Mouse (Mus musculus): ENCODE results near the gene Adipoq. TPM values are rescaled to one million over a fixed set of nuclear protein-coding genes. Genes with fewer than 3 reads are reported as not detected.
"Not testable (repeated sequence)": the region's sequence is repeated elsewhere in the genome, so short reads cannot be mapped to it uniquely, and the experiment has no call there.

Adipoq gene
- polyA plus RNA-seq, 1 experiment from 2014 or later, result not detected

- Histone ChIP-seq H3K36me3 (no peaks in the 10 kb centered on the region), H3K4me3 (no peak overlapping the region), H3K9ac (no peak overlapping the region), H3K27me3 (no peaks in the 10 kb centered on the region), H3K9me3 (no peaks in the 10 kb centered on the region), H3K4me2 (no peak overlapping the region), H3K27ac (replicated peaks) (no peak overlapping the region), H3K4me1 (replicated peaks) (no peaks in the 10 kb centered on the region)
- no peak for ATAC-seq (ENCODE audit: low FRiP score, low read depth)
- 95% methylated on average over 5 of the region's 5 CpGs for WGBS
Observed at GRCm38 (mm10) chr16:23173904-23174303, 27.6 kb downstream of the Adipoq start.

GRCm38 (mm10) chr16:23174855-23175254 lies 28.5 kb downstream of the Adipoq start:
- Histone ChIP-seq H3K9ac (no peak overlapping the region), H3K4me3 (no peak overlapping the region), H3K4me2 (no peak overlapping the region), H3K4me1 (replicated peaks) (no peaks in the 10 kb centered on the region), H3K9me3 (no peaks in the 10 kb centered on the region), H3K27me3 (no peaks in the 10 kb centered on the region), H3K27ac (replicated peaks) (no peak overlapping the region), H3K36me3 (no peaks in the 10 kb centered on the region)
- ATAC-seq (ENCODE audit: low FRiP score, low read depth), result no peak
- 96% methylated on average over 5 of the region's 5 CpGs for WGBS

- H3K27ac ChIP-seq (replicated peaks), result no peak overlapping the region
- no peak overlapping the region for H3K9ac ChIP-seq
- no peak overlapping the region for H3K4me2 ChIP-seq
- H3K27me3 ChIP-seq, result no peaks in the 10 kb centered on the region
- H3K9me3 ChIP-seq, result no peaks in the 10 kb centered on the region
- ATAC-seq (ENCODE audit: low FRiP score, low read depth), result no peak
- 71% methylated on average over 3 of the region's 3 CpGs for WGBS
- no peaks in the 10 kb centered on the region for H3K4me1 ChIP-seq (replicated peaks)
- no peak overlapping the region for H3K4me3 ChIP-seq
- H3K36me3 ChIP-seq, result no peaks in the 10 kb centered on the region
Observed at GRCm38 (mm10) chr16:23175956-23176355, 29.6 kb downstream of the Adipoq start.

- no peak for ATAC-seq (ENCODE audit: low FRiP score, low read depth)
- Histone ChIP-seq H3K36me3 (no peaks in the 10 kb centered on the region), H3K4me1 (replicated peaks) (no peaks in the 10 kb centered on the region), H3K27ac (replicated peaks) (no peak overlapping the region), H3K27me3 (no peaks in the 10 kb centered on the region), H3K9me3 (no peaks in the 10 kb centered on the region), H3K9ac (no peak overlapping the region), H3K4me2 (no peak overlapping the region), H3K4me3 (no peak overlapping the region)
- 92% methylated on average over 2 of the region's 2 CpGs for WGBS
Observed at GRCm38 (mm10) chr16:23177856-23178255, 31.5 kb downstream of the Adipoq start.

GRCm38 (mm10) chr16:23178796-23179195 lies 32.5 kb downstream of the Adipoq start:
- Histone ChIP-seq H3K36me3 (no peaks in the 10 kb centered on the region), H3K9me3 (no peaks in the 10 kb centered on the region), H3K4me3 (no peak overlapping the region), H3K4me2 (no peak overlapping the region), H3K27me3 (no peaks in the 10 kb centered on the region), H3K27ac (replicated peaks) (no peak overlapping the region), H3K4me1 (replicated peaks) (no peaks in the 10 kb centered on the region), H3K9ac (no peak overlapping the region)
- 95% methylated on average over 5 of the region's 5 CpGs for WGBS
- ATAC-seq (ENCODE audit: low FRiP score, low read depth), result no peak

GRCm38 (mm10) chr16:23179436-23179835 lies 33.1 kb downstream of the Adipoq start:
- H3K9ac ChIP-seq; H3K9me3 ChIP-seq; H3K36me3 ChIP-seq; H3K4me3 ChIP-seq; H3K4me1 ChIP-seq (replicated peaks); H3K4me2 ChIP-seq; ATAC-seq (ENCODE audit: low FRiP score, low read depth); H3K27me3 ChIP-seq; H3K27ac ChIP-seq (replicated peaks): not testable (repeated sequence)
- WGBS, result 92% methylated on average over 18 of the region's 18 CpGs

- ATAC-seq (ENCODE audit: low FRiP score, low read depth), result no peak
- H3K27ac ChIP-seq (replicated peaks), result no peak overlapping the region
- H3K4me3 ChIP-seq, result no peak overlapping the region
- no peak overlapping the region for H3K4me2 ChIP-seq
- H3K4me1 ChIP-seq (replicated peaks), result no peaks in the 10 kb centered on the region
- H3K9ac ChIP-seq, result no peak overlapping the region
- no peaks in the 10 kb centered on the region for H3K9me3 ChIP-seq
- no peaks in the 10 kb centered on the region for H3K27me3 ChIP-seq
- no peaks in the 10 kb centered on the region for H3K36me3 ChIP-seq
- WGBS, result 83% methylated on average over 4 of the region's 4 CpGs
Observed at GRCm38 (mm10) chr16:23181054-23181453, 34.7 kb downstream of the Adipoq start.

GRCm38 (mm10) chr16:23181487-23181886 lies 35.2 kb downstream of the Adipoq start:
- H3K27ac ChIP-seq (replicated peaks), result no peak overlapping the region
- no peaks in the 10 kb centered on the region for H3K4me1 ChIP-seq (replicated peaks)
- no peaks in the 10 kb centered on the region for H3K9me3 ChIP-seq
- H3K9ac ChIP-seq, result no peak overlapping the region
- ATAC-seq (ENCODE audit: low FRiP score, low read depth), result no peak
- no peaks in the 10 kb centered on the region for H3K27me3 ChIP-seq
- no peak overlapping the region for H3K4me2 ChIP-seq
- 86% methylated on average over 3 of the region's 3 CpGs for WGBS
- H3K36me3 ChIP-seq, result no peaks in the 10 kb centered on the region
- no peak overlapping the region for H3K4me3 ChIP-seq

- H3K4me2 ChIP-seq, result no peak overlapping the region
- ATAC-seq (ENCODE audit: low FRiP score, low read depth), result no peak
- no peak overlapping the region for H3K4me3 ChIP-seq
- no peak overlapping the region for H3K9ac ChIP-seq
- H3K9me3 ChIP-seq, result no peaks in the 10 kb centered on the region
- H3K4me1 ChIP-seq (replicated peaks), result no peaks in the 10 kb centered on the region
- H3K36me3 ChIP-seq, result no peaks in the 10 kb centered on the region
- no peaks in the 10 kb centered on the region for H3K27me3 ChIP-seq
- WGBS, result 85% methylated on average over 1 of the region's 1 CpGs
- no peak overlapping the region for H3K27ac ChIP-seq (replicated peaks)
Observed at GRCm38 (mm10) chr16:23181942-23182597, 35.7 kb downstream of the Adipoq start.

- ATAC-seq (ENCODE audit: low FRiP score, low read depth), result no peak
- Histone ChIP-seq H3K27ac (replicated peaks) (no peak overlapping the region), H3K9ac (no peak overlapping the region), H3K4me1 (replicated peaks) (no peaks in the 10 kb centered on the region), H3K9me3 (no peaks in the 10 kb centered on the region), H3K36me3 (no peaks in the 10 kb centered on the region), H3K4me2 (no peak overlapping the region), H3K4me3 (no peak overlapping the region), H3K27me3 (no peaks in the 10 kb centered on the region)
- WGBS, result 94% methylated on average over 2 of the region's 2 CpGs
Observed at GRCm38 (mm10) chr16:23185824-23186223, 39.5 kb downstream of the Adipoq start.

- Histone ChIP-seq H3K4me2 (no peak overlapping the region), H3K9ac (no peak overlapping the region), H3K4me3 (no peak overlapping the region), H3K36me3 (no peaks in the 10 kb centered on the region), H3K27ac (replicated peaks) (no peak overlapping the region), H3K4me1 (replicated peaks) (no peaks in the 10 kb centered on the region), H3K9me3 (no peaks in the 10 kb centered on the region), H3K27me3 (no peaks in the 10 kb centered on the region)
- no peak for ATAC-seq (ENCODE audit: low FRiP score, low read depth)
- 82% methylated on average over 4 of the region's 4 CpGs for WGBS
Observed at GRCm38 (mm10) chr16:23186418-23186817, 40.1 kb downstream of the Adipoq start.

- WGBS, result 91% methylated on average over 7 of the region's 7 CpGs
- Histone ChIP-seq H3K4me1 (replicated peaks) (no peaks in the 10 kb centered on the region), H3K4me2 (no peak overlapping the region), H3K27me3 (no peaks in the 10 kb centered on the region), H3K27ac (replicated peaks) (no peak overlapping the region), H3K9me3 (no peaks in the 10 kb centered on the region), H3K9ac (no peak overlapping the region), H3K4me3 (no peak overlapping the region), H3K36me3 (no peaks in the 10 kb centered on the region)
- no peak for ATAC-seq (ENCODE audit: low FRiP score, low read depth)
Observed at GRCm38 (mm10) chr16:23187983-23188382, 41.6 kb downstream of the Adipoq start.

- no peak for ATAC-seq (ENCODE audit: low FRiP score, low read depth)
- no peaks in the 10 kb centered on the region for H3K27me3 ChIP-seq
- 92% methylated on average over 1 of the region's 1 CpGs for WGBS
- H3K9ac ChIP-seq, result no peak overlapping the region
- H3K4me2 ChIP-seq, result no peak overlapping the region
- H3K27ac ChIP-seq (replicated peaks), result no peak overlapping the region
- H3K4me1 ChIP-seq (replicated peaks), result no peaks in the 10 kb centered on the region
- H3K36me3 ChIP-seq, result no peaks in the 10 kb centered on the region
- H3K9me3 ChIP-seq, result no peaks in the 10 kb centered on the region
- H3K4me3 ChIP-seq, result no peak overlapping the region
Observed at GRCm38 (mm10) chr16:23189612-23190011, 43.3 kb downstream of the Adipoq start.
